Mouse (Mus musculus) MEL (cell line): ENCODE measurements around the gene Gngt2. TPM values are rescaled to one million over a fixed set of nuclear protein-coding genes. Genes with fewer than 3 reads are reported as not detected.

Source experiments
- DNase-seq: peaks from one replicate; pipeline ENCODE4 v3.0.0; 2011; ENCODE audit warnings: low read depth, low spot score
- H3K27ac ChIP-seq: 2 replicates; pipeline ENCODE4 v1.5.1; 2012; ENCODE audit warnings: low read depth, mild to moderate bottlenecking, control low read depth, low read length, moderate library complexity; ENCODE audit not compliant: control insufficient read depth
- H3K27me3 ChIP-seq, 2 experiments: fragments of 150-350 bp in 1 of 2; sonication (generic) in 1 of 2; 2 replicates each; pipeline ENCODE4 v1.6.1; 2012; ENCODE audit warnings: low read length in 2 of 2, mild to moderate bottlenecking in 2 of 2, improper control_type of control experiment in 1 of 2, moderate library complexity in 1 of 2; ENCODE audit not compliant: insufficient read depth in 2 of 2, control insufficient read depth in 1 of 2
- H3K36me3 ChIP-seq, 2 experiments: 2 replicates each; pipeline ENCODE4 v1.6.1; 2012 to 2014; ENCODE audit warnings: low read length in 2 of 2, improper control_type of control experiment in 1 of 2, inconsistent platforms in 1 of 2, mild to moderate bottlenecking in 1 of 2; ENCODE audit not compliant: insufficient read depth in 2 of 2, control insufficient read depth in 1 of 2
- H3K4me1 ChIP-seq, 2 experiments: fragments of 150-350 bp in 1 of 2; sonication (generic) in 1 of 2; 2 replicates each; pipeline ENCODE4 v1.6.1; 2012; ENCODE audit warnings: low read length in 2 of 2, improper control_type of control experiment in 1 of 2, mild to moderate bottlenecking in 1 of 2; ENCODE audit not compliant: insufficient read depth in 2 of 2, control insufficient read depth in 1 of 2
- H3K4me3 ChIP-seq, 2 experiments: fragments of 150-350 bp in 1 of 2; sonication (generic) in 1 of 2; 2 replicates each; pipeline ENCODE4 v1.5.1; 2012; ENCODE audit warnings: low read depth in 2 of 2, low read length in 2 of 2, mild to moderate bottlenecking in 2 of 2, moderate library complexity in 2 of 2, control low read depth in 1 of 2, improper control_type of control experiment in 1 of 2; ENCODE audit not compliant: control insufficient read depth in 1 of 2, insufficient read depth in 1 of 2
- H3K79me2 ChIP-seq: 2 replicates; pipeline ENCODE4 v1.6.1; 2012; ENCODE audit warnings: mild to moderate bottlenecking, low read length, moderate library complexity; ENCODE audit not compliant: control insufficient read depth, poor library complexity, insufficient read depth
- H3K9ac ChIP-seq: 2 replicates; pipeline ENCODE4 v1.6.1; 2012; ENCODE audit warnings: low read depth, mild to moderate bottlenecking, control low read depth, low read length, moderate library complexity; ENCODE audit not compliant: control insufficient read depth, poor library complexity, severe bottlenecking
- H3K9me3 ChIP-seq: fragments of 150-350 bp; sonication (generic); replicated peaks from 2 replicates; pipeline ENCODE4 v1.6.1; 2012; ENCODE audit warnings: mild to moderate bottlenecking, low read length, improper control_type of control experiment, moderate library complexity; ENCODE audit not compliant: insufficient read depth
- CHD2 ChIP-seq: IDR thresholded peaks from 2 replicates; pipeline ENCODE4 v1.6.1; 2011; ENCODE audit warnings: low read length, improper control_type of control experiment
- CTCF ChIP-seq, 3 experiments: IDR thresholded peaks in 2 of 3; conservative IDR thresholded peaks in 1 of 3; 2 replicates each; pipeline ENCODE4 v1.5.1; 2011 to 2012; ENCODE audit warnings: low read length in 3 of 3, low read depth in 2 of 3, mild to moderate bottlenecking in 2 of 3, improper control_type of control experiment in 1 of 3, inconsistent platforms in 1 of 3, mixed read lengths in 1 of 3, moderate library complexity in 1 of 3; ENCODE audit not compliant: control insufficient read depth in 1 of 3, insufficient read depth in 1 of 3, poor library complexity in 1 of 3, severe bottlenecking in 1 of 3
- ELF1 ChIP-seq: IDR thresholded peaks from 2 replicates; pipeline ENCODE4 v1.6.1; 2014; ENCODE audit warnings: low read depth, mild to moderate bottlenecking, inconsistent platforms, low read length, improper control_type of control experiment, moderate library complexity
- ETS1 ChIP-seq: IDR thresholded peaks from 2 replicates; pipeline ENCODE4 v1.6.1; 2012; ENCODE audit warnings: low read depth, mild to moderate bottlenecking, inconsistent platforms, low read length, improper control_type of control experiment, moderate library complexity
- GABPA ChIP-seq: IDR thresholded peaks from 2 replicates; pipeline ENCODE4 v1.6.1; 2012; ENCODE audit warnings: low read depth, mild to moderate bottlenecking, inconsistent platforms, low read length, improper control_type of control experiment, moderate library complexity
- GATA1 ChIP-seq: IDR thresholded peaks from 2 replicates; pipeline ENCODE4 v1.6.1; 2011; ENCODE audit warnings: low read depth, low read length, improper control_type of control experiment
- MAX ChIP-seq: IDR thresholded peaks from 2 replicates; pipeline ENCODE4 v1.6.1; 2011; ENCODE audit warnings: low read length, improper control_type of control experiment
- MEF2A ChIP-seq: IDR thresholded peaks from 2 replicates; pipeline ENCODE4 v1.6.1; 2014; ENCODE audit warnings: low read depth, mild to moderate bottlenecking, inconsistent platforms, low read length, improper control_type of control experiment; ENCODE audit not compliant: poor library complexity, insufficient replicate concordance, severe bottlenecking; ENCODE audit errors: extremely low read depth
- MYB ChIP-seq: IDR thresholded peaks from 2 replicates; pipeline ENCODE4 v1.6.1; 2011; ENCODE audit warnings: mild to moderate bottlenecking, low read depth, low read length, improper control_type of control experiment
- NELFE ChIP-seq: IDR thresholded peaks from 2 replicates; pipeline ENCODE4 v1.6.1; 2011; ENCODE audit warnings: low read depth, low read length, improper control_type of control experiment
- NRF1 ChIP-seq: IDR thresholded peaks from 2 replicates; pipeline ENCODE4 v1.6.1; 2014; ENCODE audit warnings: low read depth, mild to moderate bottlenecking, inconsistent platforms, low read length, improper control_type of control experiment, moderate library complexity; ENCODE audit not compliant: poor library complexity, insufficient read depth, severe bottlenecking
- RCOR1 ChIP-seq: IDR thresholded peaks from 2 replicates; pipeline ENCODE4 v1.6.1; 2012; ENCODE audit warnings: low read depth, mild to moderate bottlenecking, inconsistent platforms, low read length, improper control_type of control experiment
- SMC3 ChIP-seq: IDR thresholded peaks from 2 replicates; pipeline ENCODE4 v1.6.1; 2011; ENCODE audit warnings: low read depth, low read length, improper control_type of control experiment
- TAL1 ChIP-seq: IDR thresholded peaks from 2 replicates; pipeline ENCODE4 v1.6.1; 2012; ENCODE audit warnings: mild to moderate bottlenecking, inconsistent platforms, low read length, moderate library complexity, mixed read lengths
- TCF12 ChIP-seq: IDR thresholded peaks from 2 replicates; pipeline ENCODE4 v1.6.1; 2014; ENCODE audit warnings: low read depth, mild to moderate bottlenecking, inconsistent platforms, low read length, improper control_type of control experiment, moderate library complexity
- USF1 ChIP-seq: IDR thresholded peaks from 2 replicates; pipeline ENCODE4 v1.6.1; 2014; ENCODE audit warnings: low read depth, mild to moderate bottlenecking, inconsistent platforms, low read length, improper control_type of control experiment, moderate library complexity
- ZKSCAN1 ChIP-seq: IDR thresholded peaks from 2 replicates; pipeline ENCODE4 v1.6.1; 2012; ENCODE audit warnings: low read depth, mild to moderate bottlenecking, inconsistent platforms, low read length, improper control_type of control experiment, moderate library complexity
- ZMIZ1 ChIP-seq: IDR thresholded peaks from 2 replicates; pipeline ENCODE4 v1.6.1; 2012; ENCODE audit warnings: low read depth, mild to moderate bottlenecking, inconsistent platforms, low read length, improper control_type of control experiment, moderate library complexity
- ZNF384 ChIP-seq: IDR thresholded peaks from 2 replicates; pipeline ENCODE4 v1.6.1; 2012; ENCODE audit warnings: low read depth, mild to moderate bottlenecking, inconsistent platforms, low read length, improper control_type of control experiment
- polyA plus RNA-seq, 2 experiments: library from polyadenylated mRNA; stranded (reverse) in 1 of 2; unstranded in 1 of 2; fragments of >175 nt in 1 of 2; fragments of >200 nt in 1 of 2; gene quantifications; 2 replicates each; pipeline versions ENCODE4 v1.2.1 to v1.2.4; 2012; ENCODE audit warnings: low replicate concordance in 2 of 2, low read depth in 1 of 2; ENCODE audit not compliant: insufficient read length in 2 of 2, insufficient read depth in 1 of 2, missing spikeins in 1 of 2
- total RNA-seq: library from RNA; depleted of rRNA; stranded (reverse); fragments of 300-350 nt; gene quantifications from 2 replicates; pipeline ENCODE4 v1.2.3, GENCODE M21; 2012

Gngt2 gene
- total and polyA plus RNA-seq, 3 experiments = 23.5 to 25.9 TPM; not detected in 1

GRCm38 (mm10) chr11:95831641-95832040 is 5.4 kb upstream of the Gngt2 start:
- Histone ChIP-seq H3K36me3 (peaks cover 0 to 33% of the 10 kb centered on the region in 2 experiments; a peak in 2 of 4 replicates), H3K4me1 (peaks cover 32 to 59% of the 10 kb centered on the region in 2 experiments), H3K9me3 (no peaks in the 10 kb centered on the region), H3K4me3 (no peak overlapping the region), H3K79me2 (no peaks in the 10 kb centered on the region; the same call in 1 of the 2 replicates), H3K9ac (no peak overlapping the region), H3K27me3 (no peaks in the 10 kb centered on the region), H3K27ac (no peak overlapping the region)
- TF ChIP-seq TAL1 (no peak), CTCF (IDR thresholded peaks at IDR 0.05 in 2 of 3, conservative IDR thresholded peaks at IDR 0.05 in 1 of 3; ENCODE audit: control insufficient read depth in 1 of 3, insufficient read depth in 1 of 3, low read depth in 2 of 3, low read length in 3 of 3, poor library complexity in 1 of 3, severe bottlenecking in 1 of 3) (peak in 2 of 3 experiments; percentile 18 to 19; a peak in 4 of 6 replicates), RCOR1 (no peak), MEF2A (no peak)
- DNase-seq = no peak

GRCm38 (mm10) chr11:95832129-95833005 is 4.6 kb upstream of the Gngt2 start:
- Histone ChIP-seq H3K4me1 (peaks cover 26 to 59% of the 10 kb centered on the region in 2 experiments), H3K79me2 (no peaks in the 10 kb centered on the region; the same call in 1 of the 2 replicates), H3K9me3 (no peaks in the 10 kb centered on the region), H3K36me3 (peaks cover 0 to 31% of the 10 kb centered on the region in 2 experiments; a peak in 2 of 4 replicates), H3K27ac (no peak overlapping the region), H3K9ac (no peak overlapping the region), H3K4me3 (no peak overlapping the region), H3K27me3 (no peaks in the 10 kb centered on the region)
- no peak for TF ChIP-seq USF1
- TF ChIP-seq ETS1 = no peak
- TF ChIP-seq GATA1 = no peak
- TF ChIP-seq ELF1 = no peak
- TF ChIP-seq GABPA = no peak
- peak; percentile 14 for DNase-seq

GRCm38 (mm10) chr11:95833006-95833570 is 3.9 kb upstream of the Gngt2 start:
- H3K36me3 ChIP-seq = peaks cover 0 to 34% of the 10 kb centered on the region in 2 experiments; a peak in 2 of 4 replicates
- no peak for DNase-seq
- H3K9ac ChIP-seq = peak overlapping the region; percentile 68
- no peak for TF ChIP-seq CTCF (IDR thresholded peaks at IDR 0.05 in 2 of 3, conservative IDR thresholded peaks at IDR 0.05 in 1 of 3; ENCODE audit: control insufficient read depth in 1 of 3, insufficient read depth in 1 of 3, low read depth in 2 of 3, low read length in 3 of 3, poor library complexity in 1 of 3, severe bottlenecking in 1 of 3)
- no peak for TF ChIP-seq SMC3
- no peak for TF ChIP-seq CHD2
- no peak for TF ChIP-seq NELFE
- TF ChIP-seq ZNF384 = no peak
- no peak for TF ChIP-seq MYB
- no peak for TF ChIP-seq GABPA
- no peak for TF ChIP-seq ETS1
- TF ChIP-seq ZMIZ1 = no peak
- TF ChIP-seq USF1 = no peak
- TF ChIP-seq MEF2A = no peak
- TF ChIP-seq ZKSCAN1 = no peak
- no peak for TF ChIP-seq TCF12
- no peak for TF ChIP-seq MAX
- no peak for TF ChIP-seq NRF1
- no peak for TF ChIP-seq ELF1
- H3K27me3 ChIP-seq = no peaks in the 10 kb centered on the region
- H3K27ac ChIP-seq = peak overlapping the region; percentile 97
- H3K4me1 ChIP-seq = peaks cover 23 to 61% of the 10 kb centered on the region in 2 experiments
- no peaks in the 10 kb centered on the region; the same call in 1 of the 2 replicates for H3K79me2 ChIP-seq
- no peaks in the 10 kb centered on the region for H3K9me3 ChIP-seq
- peak overlapping the region in 1 of 2 experiments; percentile 45; a peak in 1 of 4 replicates for H3K4me3 ChIP-seq
